Mouse (Mus musculus) midbrain, embryonic 15.5 days (tissue): ENCODE results near the gene P2ry14. TPM values are rescaled to one million over a fixed set of nuclear protein-coding genes. Genes with fewer than 3 reads are reported as not detected.
"Not testable (repeated sequence)": the region's sequence is repeated elsewhere in the genome, so short reads cannot be mapped to it uniquely, and the experiment has no call there.

Source experiments
- ATAC-seq: fragments of 200-750 bp; cut with Nextera tagmentation; replicated peaks from 2 replicates; pipeline ENCODE4 v1.8.0; 2017; ENCODE audit warnings: moderate TSS enrichment
- H3K27ac ChIP-seq: fragments of 300-500 bp; sonication (generic); 2 replicates; pipeline ENCODE4 v1.5.1; 2015; ENCODE audit warnings: mild to moderate bottlenecking, inconsistent platforms
- H3K27me3 ChIP-seq: fragments of 300-500 bp; sonication (generic); replicated peaks from 2 replicates; pipeline ENCODE4 v1.6.1; 2015; ENCODE audit warnings: inconsistent platforms
- H3K36me3 ChIP-seq: fragments of 300-500 bp; sonication (generic); replicated peaks from 2 replicates; pipeline ENCODE4 v1.6.1; 2015; ENCODE audit warnings: inconsistent platforms
- H3K4me1 ChIP-seq: fragments of 300-500 bp; sonication (generic); 2 replicates; pipeline ENCODE4 v1.6.1; 2015; ENCODE audit warnings: inconsistent platforms
- H3K4me2 ChIP-seq: fragments of 300-500 bp; sonication (generic); 2 replicates; pipeline ENCODE4 v1.6.1; 2015; ENCODE audit warnings: inconsistent platforms, mild to moderate bottlenecking, moderate library complexity
- H3K4me3 ChIP-seq: fragments of 300-500 bp; sonication (generic); 2 replicates; pipeline ENCODE4 v1.5.1; 2015; ENCODE audit warnings: mild to moderate bottlenecking, inconsistent platforms
- H3K9ac ChIP-seq: fragments of 300-500 bp; sonication (generic); 2 replicates; pipeline ENCODE4 v1.6.1; 2015; ENCODE audit warnings: mild to moderate bottlenecking, inconsistent platforms
- H3K9me3 ChIP-seq: fragments of 300-500 bp; sonication (generic); 2 replicates; pipeline ENCODE4 v1.6.1; 2016; ENCODE audit warnings: inconsistent platforms
- WGBS: fragments of 180-500 bp; shearing (Covaris S2); methylation state at CpG from one replicate; pipeline ENCODE4 v1.1.7; 2015; ENCODE audit warnings: mixed read lengths; 5-methylcytosine and 5-hydroxymethylcytosine counted together
- polyA plus RNA-seq: library from polyadenylated mRNA; unstranded; fragments of >200 nt; fragmentation: Nextera tagmentation; extraction: Ambion mirVana; gene quantifications from 2 replicates; pipeline ENCODE4 v1.2.1, GENCODE M21; 2015

P2ry14 gene
- polyA plus RNA-seq, 1 experiment from 2014 or later = 4.0 TPM

GRCm38 (mm10) chr3:59121780-59122449 is 31.5 kb downstream of the P2ry14 start:
- Histone ChIP-seq H3K9me3 (no peaks in the 10 kb centered on the region), H3K9ac (no peak overlapping the region), H3K4me2 (no peak overlapping the region), H3K27me3 (no peaks in the 10 kb centered on the region), H3K4me1 (no peaks in the 10 kb centered on the region), H3K36me3 (no peaks in the 10 kb centered on the region), H3K4me3 (no peak overlapping the region), H3K27ac (no peak overlapping the region)
- no peak for ATAC-seq
- WGBS = 61% methylated on average over 7 of the region's 7 CpGs

- no peaks in the 10 kb centered on the region for H3K27me3 ChIP-seq
- H3K4me1 ChIP-seq = no peaks in the 10 kb centered on the region
- no peaks in the 10 kb centered on the region for H3K36me3 ChIP-seq
- 27% methylated on average over 7 of the region's 7 CpGs for WGBS
- no peak overlapping the region for H3K9ac ChIP-seq
- H3K27ac ChIP-seq = no peak overlapping the region
- no peak overlapping the region for H3K4me2 ChIP-seq
- no peaks in the 10 kb centered on the region for H3K9me3 ChIP-seq
- peak; percentile 38 for ATAC-seq
- H3K4me3 ChIP-seq = no peak overlapping the region
Measured at GRCm38 (mm10) chr3:59121067-59121730, 32.2 kb downstream of the P2ry14 start.

GRCm38 (mm10) chr3:59113973-59114517 is 39.4 kb downstream of the P2ry14 start:
- ATAC-seq = no peak

GRCm38 (mm10) chr3:59113291-59113690 is 40.1 kb downstream of the P2ry14 start:
- not testable (repeated sequence) for H3K36me3 ChIP-seq, H3K4me3 ChIP-seq, H3K4me1 ChIP-seq, H3K4me2 ChIP-seq, H3K9ac ChIP-seq, H3K27ac ChIP-seq, H3K27me3 ChIP-seq, H3K9me3 ChIP-seq, ATAC-seq
- WGBS = 92% methylated on average over 4 of the region's 4 CpGs

More at GRCm38 (mm10) chr3:59113973-59114517, 39.4 kb downstream of the P2ry14 start:
- WGBS = 86% methylated on average over 8 of the region's 8 CpGs
- Histone ChIP-seq H3K9ac (no peak overlapping the region), H3K9me3 (no peaks in the 10 kb centered on the region), H3K4me1 (no peaks in the 10 kb centered on the region), H3K27ac (no peak overlapping the region), H3K27me3 (no peaks in the 10 kb centered on the region), H3K36me3 (0 out of 2 replicates have a peak, but pooled peaks cover 4% of the 10 kb centered on the region), H3K4me2 (no peak overlapping the region), H3K4me3 (no peak overlapping the region)

GRCm38 (mm10) chr3:59111944-59112343 is 41.5 kb downstream of the P2ry14 start:
- no peak overlapping the region for H3K4me3 ChIP-seq
- no peak overlapping the region for H3K4me2 ChIP-seq
- WGBS = 87% methylated on average over 3 of the region's 3 CpGs
- no peak overlapping the region for H3K9ac ChIP-seq
- no peaks in the 10 kb centered on the region for H3K27me3 ChIP-seq
- no peak for ATAC-seq
- 0 out of 2 replicates have a peak, but pooled peaks cover 4% of the 10 kb centered on the region for H3K36me3 ChIP-seq
- H3K9me3 ChIP-seq = no peaks in the 10 kb centered on the region
- no peak overlapping the region for H3K27ac ChIP-seq
- H3K4me1 ChIP-seq = no peaks in the 10 kb centered on the region

- H3K9ac ChIP-seq, H3K9me3 ChIP-seq, H3K4me2 ChIP-seq, H3K27me3 ChIP-seq, ATAC-seq, H3K36me3 ChIP-seq, H3K27ac ChIP-seq, H3K4me1 ChIP-seq, H3K4me3 ChIP-seq: not testable (repeated sequence)
- 96% methylated on average over 3 of the region's 3 CpGs for WGBS
Measured at GRCm38 (mm10) chr3:59109834-59110233, 43.6 kb downstream of the P2ry14 start.

- Histone ChIP-seq H3K27ac (no peak overlapping the region), H3K4me1 (no peaks in the 10 kb centered on the region), H3K4me3 (no peak overlapping the region), H3K9me3 (no peaks in the 10 kb centered on the region), H3K36me3 (no peaks in the 10 kb centered on the region), H3K9ac (no peak overlapping the region), H3K27me3 (no peaks in the 10 kb centered on the region), H3K4me2 (no peak overlapping the region)
- WGBS = 96% methylated on average over 4 of the region's 4 CpGs
- no peak; the same call in 1 of the 2 replicates for ATAC-seq
Measured at GRCm38 (mm10) chr3:59107439-59107838, 46.0 kb downstream of the P2ry14 start.

GRCm38 (mm10) chr3:59104462-59104861 is 49.0 kb downstream of the P2ry14 start:
- Histone ChIP-seq H3K27me3 (no peaks in the 10 kb centered on the region), H3K9ac (no peak overlapping the region), H3K4me2 (no peak overlapping the region), H3K4me3 (no peak overlapping the region), H3K9me3 (no peaks in the 10 kb centered on the region), H3K4me1 (no peaks in the 10 kb centered on the region), H3K27ac (no peak overlapping the region), H3K36me3 (no peaks in the 10 kb centered on the region)
- WGBS = 81% methylated on average over 4 of the region's 4 CpGs
- ATAC-seq = no peak

GRCm38 (mm10) chr3:59102146-59102545 is 51.3 kb downstream of the P2ry14 start:
- Histone ChIP-seq H3K27ac (no peak overlapping the region), H3K4me3 (no peak overlapping the region), H3K4me1 (no peaks in the 10 kb centered on the region), H3K9ac (no peak overlapping the region), H3K36me3 (no peaks in the 10 kb centered on the region), H3K9me3 (no peaks in the 10 kb centered on the region), H3K27me3 (no peaks in the 10 kb centered on the region), H3K4me2 (no peak overlapping the region)
- no peak for ATAC-seq
- 95% methylated on average over 2 of the region's 2 CpGs for WGBS

GRCm38 (mm10) chr3:59101218-59101986 is 52.0 kb downstream of the P2ry14 start, which contains the start of gene Gpr171:
Gene Gpr171 (minus strand): TSS chr3:59101821.
- no peak within 1 kb of the TSS for H3K4me2 ChIP-seq
- WGBS = 91% methylated on average over 6 of the region's 6 CpGs

GRCm38 (mm10) chr3:59098540-59098939 is 54.9 kb downstream of the P2ry14 start:
- H3K36me3 ChIP-seq = no peaks in the 10 kb centered on the region
- WGBS = 92% methylated on average over 10 of the region's 10 CpGs
- H3K9me3 ChIP-seq = no peaks in the 10 kb centered on the region
- no peaks in the 10 kb centered on the region for H3K4me1 ChIP-seq
- H3K27me3 ChIP-seq = no peaks in the 10 kb centered on the region
- no peak overlapping the region for H3K27ac ChIP-seq
- no peak overlapping the region for H3K9ac ChIP-seq
- no peak for ATAC-seq
- H3K4me3 ChIP-seq = no peak overlapping the region
- no peak overlapping the region for H3K4me2 ChIP-seq

More at GRCm38 (mm10) chr3:59101218-59101986, 52.0 kb downstream of the P2ry14 start, which contains the start of gene Gpr171:
- no peaks in the 10 kb centered on the region for H3K27me3 ChIP-seq
- no peak within 1 kb of the TSS for H3K9ac ChIP-seq
- no peak within 1 kb of the TSS for H3K27ac ChIP-seq
- no peaks in the 10 kb centered on the region for H3K9me3 ChIP-seq
- no peaks in the 10 kb centered on the region for H3K4me1 ChIP-seq
- no peak for ATAC-seq
- no peaks in the 10 kb centered on the region for H3K36me3 ChIP-seq
- H3K4me3 ChIP-seq = no peak within 1 kb of the TSS

- Histone ChIP-seq H3K4me3 (no peak overlapping the region), H3K9me3 (no peaks in the 10 kb centered on the region), H3K27me3 (no peaks in the 10 kb centered on the region), H3K9ac (no peak overlapping the region), H3K4me1 (no peaks in the 10 kb centered on the region), H3K27ac (no peak overlapping the region), H3K36me3 (no peaks in the 10 kb centered on the region), H3K4me2 (no peak overlapping the region)
- WGBS = 68% methylated on average over 6 of the region's 6 CpGs
- no peak for ATAC-seq
Measured at GRCm38 (mm10) chr3:59097421-59097820, 56.0 kb downstream of the P2ry14 start.
